Mouse (Mus musculus): Measurements from ENCODE around the gene Tns4. TPM values are rescaled to one million over a fixed set of nuclear protein-coding genes. Genes with fewer than 3 reads are reported as not detected.

Gene Tns4
- total RNA-seq, 2 experiments from 2014 or later: 0.07 TPM; not detected in 1

DNA sequence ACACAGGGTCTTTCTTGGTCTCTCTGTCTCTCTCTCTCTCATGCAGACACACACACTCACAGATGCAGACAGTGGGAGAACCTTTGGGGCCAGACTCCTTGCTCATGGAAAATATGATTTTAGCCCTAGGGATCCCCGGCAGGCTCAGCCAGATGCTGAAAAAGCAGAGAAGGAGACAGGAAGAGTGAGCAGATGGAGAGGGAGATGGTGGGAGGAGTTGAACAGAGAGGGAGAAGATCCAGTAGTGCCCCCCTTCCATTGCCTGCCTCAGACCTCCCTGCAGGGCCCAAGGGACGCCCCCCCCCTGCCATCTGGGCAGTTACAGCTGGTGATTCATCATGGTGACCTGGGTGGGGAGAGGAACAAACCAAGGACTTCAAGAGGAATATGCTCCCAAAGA lies 41.5 kb downstream of the Tns4 start:
- peak; percentile 65 for DNase-seq (ENCODE audit: low spot score)

DNA sequence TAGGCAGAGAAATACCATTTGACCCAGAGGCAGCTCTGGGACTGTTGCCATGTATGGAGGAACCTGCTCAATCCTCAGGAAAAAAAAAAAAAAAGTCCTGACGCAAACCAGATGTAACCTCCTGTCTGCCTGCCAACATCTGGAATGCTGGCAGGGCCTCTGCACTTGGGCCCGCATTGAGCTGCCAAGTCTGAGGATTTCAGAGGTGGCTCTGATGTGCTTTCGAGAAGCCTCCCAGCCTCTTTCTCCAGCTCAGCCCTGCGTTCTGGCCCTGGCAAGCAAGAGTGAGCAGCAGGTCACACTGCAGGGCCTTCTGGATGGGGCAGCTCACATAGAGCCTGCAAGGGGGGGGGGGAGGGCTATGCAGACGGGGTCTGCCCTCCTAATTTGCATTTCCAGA lies 42.0 kb downstream of the Tns4 start:
- peak; percentile 82 for DNase-seq (ENCODE audit: low spot score)

DNA sequence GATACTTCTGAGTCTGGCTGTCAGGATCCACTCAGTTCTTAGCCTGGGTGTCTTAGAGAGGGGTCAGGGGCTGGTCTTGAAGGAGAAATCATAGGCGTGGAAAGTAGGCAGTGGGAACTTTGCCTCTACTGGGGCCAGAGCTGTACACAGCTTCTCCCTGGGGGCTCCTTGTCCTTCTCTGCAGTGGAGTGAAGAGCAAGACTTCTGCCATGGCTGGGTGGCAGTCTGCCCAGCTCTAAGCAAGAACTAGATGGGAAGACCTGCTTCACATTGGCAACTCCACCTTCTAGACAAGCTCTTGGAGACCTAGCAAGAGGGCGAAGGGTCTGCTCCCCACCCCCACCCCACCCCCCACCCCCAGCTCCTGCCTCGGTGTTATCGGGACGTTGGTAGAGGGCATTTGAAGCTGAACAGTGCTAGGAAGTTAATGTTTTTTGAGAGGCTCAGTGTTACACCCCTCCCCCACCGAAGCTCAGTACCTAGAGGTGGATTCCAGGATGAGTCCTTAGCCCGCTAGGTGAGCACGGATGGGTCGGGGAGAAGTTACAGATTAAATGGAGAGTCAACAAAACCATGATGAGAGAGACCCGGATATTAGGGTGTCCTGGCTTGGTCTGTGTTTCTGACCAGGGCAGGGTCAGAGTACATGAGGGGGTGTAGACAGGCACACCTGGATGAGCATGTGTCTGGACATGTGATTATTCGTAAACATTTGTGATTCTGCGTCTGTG lies 43.8 kb downstream of the Tns4 start:
- no peak for DNase-seq (ENCODE audit: low spot score)

DNA sequence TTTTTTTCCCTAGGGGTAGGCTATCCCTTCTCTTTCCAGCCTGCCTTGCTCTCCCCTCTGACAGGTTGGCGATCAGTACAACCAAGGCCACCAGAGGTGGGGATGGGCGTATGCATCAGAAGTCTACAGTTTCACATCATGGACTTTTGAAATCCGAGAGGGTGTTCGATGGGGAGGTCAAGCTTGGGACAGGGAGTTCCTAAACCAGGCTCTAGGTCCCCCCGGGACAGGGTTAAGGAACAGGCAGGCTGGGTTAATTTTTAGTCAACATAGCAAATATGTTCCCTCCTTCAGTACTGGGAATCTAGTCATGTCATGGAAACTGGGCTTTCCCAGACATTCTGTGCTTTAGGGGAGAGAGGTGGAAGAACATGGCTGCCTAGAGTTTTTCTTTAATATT lies 44.8 kb downstream of the Tns4 start:
- DNase-seq (ENCODE audit: low spot score): peak; percentile 70

DNA sequence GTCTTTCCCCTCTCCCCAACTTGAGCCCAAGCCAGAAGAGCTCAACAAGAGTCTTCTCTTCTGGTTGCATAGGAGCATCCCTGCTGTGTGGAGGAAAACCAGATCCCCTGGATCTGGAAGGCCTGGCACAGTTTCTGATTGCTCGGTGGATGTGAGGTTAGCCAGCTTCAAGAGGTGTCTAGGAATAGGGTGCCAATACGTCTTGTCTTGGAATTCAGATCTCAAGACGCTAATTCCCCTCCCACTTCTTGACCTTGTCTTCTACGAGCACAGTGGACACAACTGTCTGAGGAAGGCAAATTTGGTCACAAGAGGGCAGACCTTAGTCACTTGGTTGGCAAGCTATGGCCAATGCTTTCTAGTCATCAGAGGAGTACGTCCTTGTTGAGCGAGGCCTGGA lies 45.5 kb downstream of the Tns4 start:
- DNase-seq (ENCODE audit: low spot score): no peak

DNA sequence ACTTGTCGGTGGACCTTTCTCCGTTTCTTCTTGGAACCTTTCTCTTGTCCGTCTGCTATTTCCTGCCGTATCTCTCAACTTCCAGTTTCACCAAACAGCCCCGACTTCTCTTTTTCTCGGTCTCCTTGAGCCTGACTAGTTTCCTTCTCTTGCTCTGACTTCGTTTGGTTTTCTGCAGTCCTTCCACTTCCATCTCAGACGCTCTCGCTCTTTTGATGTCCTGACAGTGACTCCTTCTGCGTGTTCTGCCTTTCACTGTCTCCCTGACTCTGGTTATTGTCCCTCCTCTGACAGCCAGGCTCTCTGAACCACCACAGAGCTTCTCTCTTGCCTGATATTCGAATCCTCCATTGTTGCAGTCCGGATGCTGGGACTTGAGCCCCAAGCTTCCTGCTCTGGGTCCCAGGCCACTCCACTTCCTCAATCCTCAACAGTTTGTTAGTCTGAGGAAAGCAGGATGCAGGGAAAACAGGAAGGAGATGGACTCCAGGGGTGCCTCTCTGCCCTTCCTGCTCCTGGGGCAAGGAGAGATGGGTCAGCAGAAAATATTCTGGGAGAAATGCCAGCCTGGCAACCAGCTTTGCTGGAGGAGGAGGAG lies 46.2 kb downstream of the Tns4 start:
- peak; percentile 55 for DNase-seq (ENCODE audit: low spot score)

DNA sequence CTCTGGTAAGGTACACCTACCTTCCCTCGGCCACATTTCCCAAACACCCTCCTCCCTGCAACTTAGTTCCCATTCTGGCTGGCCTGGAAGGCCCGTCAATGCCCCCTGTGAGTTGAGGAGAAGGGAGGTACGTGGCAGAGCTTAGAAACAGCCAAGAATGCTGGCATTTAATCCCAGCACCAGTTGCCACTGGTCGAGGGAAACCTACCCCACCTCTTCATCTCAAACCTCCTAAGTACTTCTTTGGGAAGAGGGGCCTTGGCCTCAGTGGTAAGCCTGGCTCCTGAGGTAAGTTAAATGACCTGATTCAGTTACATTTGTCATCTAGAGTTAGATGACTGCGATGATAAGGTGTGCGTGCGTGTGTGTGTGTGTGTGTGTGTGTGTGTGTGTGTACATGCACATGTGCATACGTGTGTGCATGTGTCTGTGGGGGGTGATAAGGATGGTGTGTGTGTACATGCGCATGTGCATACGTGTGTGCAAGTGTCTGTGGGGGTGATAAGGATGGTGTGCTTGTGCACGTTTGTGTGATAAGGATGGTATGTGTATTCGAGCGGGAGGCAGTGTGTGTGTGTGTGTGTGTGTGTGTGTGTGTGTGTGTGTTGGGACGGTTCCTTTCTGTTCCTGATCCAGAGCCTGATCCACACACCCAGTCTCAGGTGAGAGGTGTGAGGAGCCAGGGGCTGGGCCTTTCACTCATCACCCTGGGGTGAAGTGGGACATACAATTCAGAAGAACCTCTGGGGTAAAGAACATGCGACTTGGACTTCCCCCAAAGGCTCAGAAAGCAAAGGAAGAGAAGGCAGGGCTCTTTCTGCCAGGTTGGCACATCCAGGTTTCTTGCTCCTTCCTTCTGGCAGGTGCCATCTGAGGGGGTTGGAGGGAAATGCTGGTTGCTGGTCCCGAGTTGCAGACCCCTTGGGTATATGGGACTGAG lies 47.0 kb downstream of the Tns4 start:
- DNase-seq (ENCODE audit: low spot score): no peak

DNA sequence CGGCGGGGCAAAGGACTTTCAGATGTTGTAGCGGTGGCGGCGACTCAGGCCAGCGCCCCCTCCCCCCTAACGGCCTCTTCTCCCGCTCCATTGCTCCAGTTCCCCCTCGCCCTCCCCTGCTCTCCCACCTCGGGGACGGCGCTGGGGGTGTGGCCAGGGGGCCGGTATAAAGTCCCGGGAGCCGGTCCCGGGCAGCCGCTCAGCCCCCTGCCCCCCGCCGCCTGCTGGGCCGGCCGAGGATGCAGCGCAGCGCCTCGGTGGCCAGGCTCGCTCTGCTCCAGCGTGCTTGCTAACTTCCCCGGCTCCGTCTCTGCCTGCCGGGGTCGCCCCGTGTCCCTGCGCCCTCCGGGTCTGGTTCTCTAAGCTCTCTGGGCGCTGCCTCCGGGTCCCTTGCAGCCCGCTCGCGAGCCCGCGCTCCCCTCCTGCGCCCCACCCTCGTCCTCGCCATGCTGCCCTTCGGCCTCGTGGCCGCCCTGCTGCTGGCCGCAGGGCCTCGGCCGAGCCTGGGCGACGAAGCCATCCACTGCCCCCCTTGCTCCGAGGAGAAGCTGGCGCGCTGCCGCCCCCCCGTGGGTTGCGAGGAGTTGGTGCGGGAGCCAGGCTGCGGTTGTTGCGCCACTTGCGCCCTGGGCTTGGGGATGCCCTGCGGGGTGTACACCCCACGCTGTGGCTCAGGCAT lies 47.9 kb downstream of the Tns4 start, which contains the start of gene Igfbp4:
Gene Igfbp4, plus strand, starts transcription at position 194 of the 679 bp plus-strand sequence.
- DNase-seq (ENCODE audit: low spot score): peak; percentile 62

DNA sequence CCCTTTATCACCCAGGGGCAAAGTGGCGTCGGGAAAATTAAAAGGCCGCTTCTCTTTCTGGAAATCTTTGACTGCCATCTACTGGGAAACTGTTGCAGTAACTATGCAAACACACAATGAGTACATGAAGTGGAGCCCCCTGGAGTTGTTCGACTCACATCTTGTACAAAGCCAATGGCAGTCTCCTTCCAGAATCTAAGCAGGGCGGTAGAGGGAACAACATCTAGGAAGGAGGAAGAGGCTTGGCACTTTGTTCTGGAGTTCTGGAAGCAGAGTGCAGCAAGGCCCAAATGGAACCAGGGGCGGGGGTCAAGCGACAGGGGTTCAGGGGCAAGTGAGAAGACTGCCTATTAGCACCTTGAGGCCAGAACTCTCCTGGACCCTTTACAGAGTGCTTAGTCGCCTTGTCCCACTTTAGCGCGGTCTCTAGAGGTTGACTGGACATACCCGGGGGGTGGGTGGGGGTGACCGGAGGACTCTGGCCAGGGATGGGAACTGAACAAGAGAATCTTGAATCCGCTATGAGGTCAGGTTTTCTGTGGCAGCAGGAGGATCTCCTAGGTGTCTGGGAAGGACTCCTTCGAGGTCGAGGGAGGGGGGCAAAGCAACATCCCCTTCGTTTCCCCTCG lies 48.6 kb downstream of the Tns4 start:
- peak; percentile 34 for DNase-seq (ENCODE audit: low spot score)

DNA sequence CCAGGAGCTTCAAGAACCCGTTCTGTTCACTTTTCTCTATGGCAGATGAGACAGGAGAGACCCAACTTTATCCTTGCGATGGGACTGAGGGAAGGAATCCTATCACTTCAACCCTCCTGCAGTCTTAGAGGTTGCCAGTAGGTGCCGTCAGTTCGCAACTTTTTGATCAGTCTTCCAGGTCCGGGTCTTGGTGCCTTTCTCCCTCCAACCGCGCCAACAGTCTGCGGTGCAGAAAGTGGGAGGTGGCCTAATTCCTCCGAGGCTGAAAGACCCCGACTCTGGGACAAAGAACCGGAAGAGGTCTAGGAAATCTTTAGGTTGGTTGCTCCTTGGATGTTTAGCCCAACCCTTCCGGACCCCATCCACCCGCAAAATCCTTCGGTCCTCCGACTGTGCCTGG lies 49.3 kb downstream of the Tns4 start:
- peak; percentile 85 for DNase-seq (ENCODE audit: low spot score)

DNA sequence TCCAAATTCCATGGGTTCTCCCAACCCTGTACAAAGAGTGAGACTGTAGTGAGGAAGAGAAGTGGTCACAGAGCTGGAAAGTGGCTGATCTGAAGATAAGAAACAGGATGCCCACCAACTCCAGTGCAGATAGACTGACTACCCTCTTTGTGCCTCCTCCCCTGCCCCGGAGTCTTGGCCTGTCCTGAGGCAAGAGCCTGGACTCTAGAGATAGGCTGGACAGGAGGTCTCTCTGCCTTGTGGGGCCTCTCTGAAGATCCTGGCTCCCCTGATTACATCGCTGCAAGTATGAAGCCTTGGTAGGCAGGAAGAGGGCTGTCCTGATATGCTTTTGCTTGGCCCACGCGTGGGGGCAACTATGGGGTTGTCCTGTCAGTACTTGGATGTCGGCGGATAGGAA lies 52.9 kb downstream of the Tns4 start:
- no peak for DNase-seq (ENCODE audit: low spot score)

DNA sequence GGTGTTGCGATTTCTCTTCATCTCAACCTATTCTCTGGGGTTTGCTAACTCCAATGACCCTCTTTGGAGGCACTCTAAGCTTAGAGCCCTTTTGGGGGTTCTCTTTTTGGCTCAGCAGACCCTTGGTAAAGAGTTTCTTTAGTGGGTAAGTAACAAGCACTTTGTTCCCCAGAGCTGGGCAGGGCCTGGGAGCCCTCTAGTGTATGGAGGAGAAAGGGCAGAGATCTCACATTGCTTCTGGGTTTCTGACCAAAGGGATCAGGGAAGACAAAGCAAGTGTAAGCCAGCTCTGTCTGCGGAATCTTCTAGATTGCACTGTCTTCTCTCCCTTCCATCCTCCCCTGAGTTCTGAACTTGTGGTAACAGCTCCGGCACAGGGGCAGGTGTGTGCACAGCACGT lies 53.8 kb downstream of the Tns4 start:
- DNase-seq (ENCODE audit: low spot score): no peak

DNA sequence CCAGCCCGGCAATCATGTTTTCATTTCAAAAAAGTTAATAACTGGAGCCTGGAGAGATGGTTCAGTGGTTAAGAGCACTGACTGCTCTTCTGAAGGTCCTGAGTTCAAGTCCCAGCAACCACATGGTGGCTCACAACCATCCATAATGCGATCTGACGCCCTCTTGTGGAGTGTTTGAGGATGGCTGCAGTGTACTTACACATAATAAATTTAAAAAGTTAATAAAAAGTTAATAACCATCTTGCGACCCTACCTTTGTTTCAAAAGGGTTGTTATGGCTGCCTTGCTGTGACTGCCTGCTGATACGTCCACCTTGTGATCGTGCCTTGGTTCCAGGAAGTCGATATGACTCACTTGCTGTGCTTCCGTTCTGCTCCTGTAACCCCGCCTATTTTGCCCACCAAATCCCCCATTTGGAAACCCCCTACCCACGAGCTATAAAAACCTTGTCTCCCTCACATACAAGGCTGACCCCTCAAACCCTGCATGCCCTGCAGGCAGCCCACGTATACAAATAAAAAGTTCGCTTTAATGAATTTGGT lies 62.1 kb downstream of the Tns4 start:
- DNase-seq (ENCODE audit: low spot score): no peak

DNA sequence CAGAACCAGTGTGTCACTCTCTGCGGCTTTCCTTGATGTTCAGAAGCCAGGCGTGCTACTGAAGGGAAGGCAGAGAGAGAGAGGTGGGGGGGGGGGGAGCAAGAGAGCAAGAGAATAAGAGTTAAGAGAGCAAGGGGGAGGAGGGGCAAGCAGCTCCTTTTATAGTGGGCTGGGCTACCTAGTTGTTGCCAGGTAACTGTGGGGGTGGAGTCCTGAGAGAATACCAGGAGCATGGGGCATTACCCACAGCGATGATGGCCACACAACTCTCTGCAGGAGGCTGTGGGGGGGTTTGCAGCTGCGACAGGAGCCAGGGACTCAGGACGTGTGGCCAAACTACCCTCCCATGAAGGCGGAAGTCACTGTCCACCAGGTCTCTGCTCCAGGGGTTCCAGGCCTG lies 63.2 kb downstream of the Tns4 start:
- no peak for DNase-seq (ENCODE audit: low spot score)

DNA sequence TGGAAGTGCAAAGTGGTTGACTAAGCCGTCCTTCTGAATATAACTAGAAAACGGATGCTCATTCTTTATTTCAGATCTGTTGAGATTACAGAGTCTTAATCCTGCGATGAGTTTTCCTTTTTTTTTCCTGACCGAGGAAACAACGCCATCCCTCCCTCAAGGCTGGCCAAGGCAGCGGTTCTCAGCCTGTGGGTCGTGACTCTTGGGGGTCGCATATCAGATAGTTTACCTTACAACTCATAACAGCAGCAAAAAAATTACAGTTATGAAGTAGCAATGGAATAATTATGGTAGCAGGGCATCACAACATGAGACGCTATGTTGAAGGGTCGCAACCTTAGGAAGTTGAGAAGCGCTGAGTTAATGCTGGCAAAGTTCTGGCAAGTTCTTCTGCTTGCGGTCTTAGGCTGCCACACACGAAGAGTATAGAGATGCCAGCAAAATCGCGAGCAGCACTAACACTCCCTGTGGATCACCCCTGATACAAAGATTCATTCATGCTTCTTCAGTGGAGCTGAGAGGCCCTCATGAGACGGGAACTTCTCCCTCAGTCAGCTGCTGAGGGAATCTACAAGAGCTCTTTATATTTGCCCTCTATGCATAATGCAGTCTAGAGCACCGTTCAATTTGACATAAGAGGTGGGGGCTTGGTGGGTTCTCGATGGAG lies 64.5 kb downstream of the Tns4 start:
- no peak for DNase-seq (ENCODE audit: low spot score)

DNA sequence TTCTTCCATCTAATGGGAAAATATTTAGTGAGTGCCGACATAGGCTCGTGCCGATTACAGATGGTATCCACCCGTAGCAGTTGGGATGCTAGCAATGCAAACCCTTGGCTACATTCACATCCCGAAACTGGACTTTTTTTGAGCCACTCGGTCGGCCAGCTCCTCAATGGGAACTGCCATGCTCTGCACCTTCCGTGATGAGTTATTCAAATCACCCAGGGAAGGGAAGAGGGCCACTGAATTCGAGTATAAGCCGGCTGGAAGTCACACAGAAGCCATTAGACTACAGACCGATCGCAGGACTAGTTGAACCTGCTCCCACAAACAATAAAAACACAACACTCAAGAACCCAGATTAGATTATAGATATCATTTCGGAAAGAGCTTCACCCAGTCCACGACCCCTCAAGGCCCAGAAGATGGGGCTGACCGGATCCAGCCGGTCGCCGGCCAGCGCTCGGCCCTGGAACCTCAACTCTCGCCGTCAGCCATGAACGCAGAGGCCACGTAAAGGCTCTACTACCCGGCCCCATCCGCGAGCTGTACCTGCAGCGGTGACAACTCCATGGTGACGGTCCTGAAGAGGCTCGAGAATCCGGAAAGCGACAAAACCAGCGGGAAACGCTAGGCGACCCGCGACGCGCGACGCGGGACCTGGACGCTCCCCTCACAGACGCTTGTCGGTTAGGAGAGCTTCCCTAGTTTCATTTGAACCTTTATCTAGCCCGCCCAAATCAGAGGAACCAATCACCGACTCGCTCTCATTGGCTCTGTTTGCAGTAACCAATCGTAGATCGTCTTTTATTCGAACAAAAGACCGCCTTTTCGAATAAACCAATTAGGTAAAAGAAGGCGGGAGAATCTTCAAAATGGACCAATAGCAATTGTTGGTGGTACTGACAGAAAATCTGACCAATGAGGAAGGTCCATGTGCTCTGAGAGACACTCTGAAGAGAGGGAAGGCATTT lies 65.3 kb downstream of the Tns4 start, which contains the start of gene Top2a:
Gene Top2a, minus strand, starts transcription at position 690 of the 968 bp plus-strand sequence.
- peak; percentile 96 for DNase-seq (ENCODE audit: low spot score)

DNA sequence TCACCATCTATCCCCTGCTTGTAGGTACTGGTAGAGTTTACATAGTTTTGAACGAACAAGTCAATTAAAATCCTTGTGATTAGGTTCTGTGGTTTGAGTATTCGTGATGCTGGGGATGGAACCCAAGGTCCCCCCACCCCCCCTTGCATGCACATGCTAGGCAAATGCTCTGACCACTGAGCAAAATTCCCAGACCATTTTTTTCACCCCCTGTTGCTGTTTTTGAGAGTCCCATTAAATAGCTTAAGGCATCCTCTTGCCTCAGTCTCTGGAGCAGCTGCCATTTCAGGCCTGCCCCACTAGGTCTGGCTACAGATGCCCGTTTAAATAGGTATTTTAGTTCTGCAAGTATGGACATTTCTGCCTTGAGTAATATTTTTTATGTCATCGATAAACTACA lies 66.0 kb downstream of the Tns4 start:
- no peak for DNase-seq (ENCODE audit: low spot score)

DNA sequence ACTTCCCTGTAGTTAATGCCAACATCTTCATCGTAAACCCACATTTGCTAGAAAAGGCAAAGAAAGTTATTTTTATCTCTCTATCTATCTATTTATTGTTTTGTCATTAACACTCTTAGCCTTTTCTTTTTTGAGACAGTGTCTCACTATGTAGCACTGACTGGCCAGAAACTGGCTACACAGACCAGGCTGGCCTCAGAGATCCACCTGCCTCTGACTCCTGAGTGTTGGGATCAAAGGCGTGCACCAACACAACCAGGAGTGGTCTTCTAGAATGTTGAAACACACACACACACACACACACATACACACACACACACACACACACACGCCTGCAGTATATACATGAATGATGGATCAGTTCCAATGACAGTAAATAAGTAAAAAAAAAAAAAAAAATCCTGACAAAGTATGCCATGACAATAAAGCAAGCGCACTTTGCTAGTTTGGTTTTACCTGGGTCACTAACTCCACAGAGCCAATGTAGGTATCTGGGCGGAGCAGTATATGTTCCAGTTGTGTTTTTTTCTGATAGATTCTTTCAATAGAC lies 66.6 kb downstream of the Tns4 start:
- DNase-seq (ENCODE audit: low spot score): no peak

DNA sequence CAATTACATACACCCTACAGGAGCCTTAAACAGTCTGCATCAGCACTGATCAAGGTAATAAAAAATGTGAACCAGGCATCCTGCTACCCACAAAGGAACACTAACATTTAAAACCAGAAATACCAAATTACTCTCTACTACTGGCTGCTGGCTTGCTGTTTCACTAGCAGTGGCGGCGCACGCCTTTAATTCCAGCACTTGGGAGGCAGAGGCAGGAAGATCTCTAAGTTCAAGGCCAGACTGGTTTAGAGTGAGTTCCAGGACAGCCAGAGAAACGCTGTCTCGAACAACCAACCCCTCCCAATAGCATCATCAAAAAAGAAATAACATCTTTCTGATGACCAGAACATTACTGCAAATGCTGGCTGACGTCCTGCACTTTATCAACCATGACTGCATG lies 69.3 kb downstream of the Tns4 start:
- no peak for DNase-seq (ENCODE audit: low spot score)

Data from gastrocnemius, adult 18-20 months (tissue).